Mouse (Mus musculus): Measurements from ENCODE around the gene Olfr978.
"Not testable (repeated sequence)": the region's sequence is repeated elsewhere in the genome, so short reads cannot be mapped to it uniquely, and the experiment has no call there.

The Olfr978 gene

DNA sequence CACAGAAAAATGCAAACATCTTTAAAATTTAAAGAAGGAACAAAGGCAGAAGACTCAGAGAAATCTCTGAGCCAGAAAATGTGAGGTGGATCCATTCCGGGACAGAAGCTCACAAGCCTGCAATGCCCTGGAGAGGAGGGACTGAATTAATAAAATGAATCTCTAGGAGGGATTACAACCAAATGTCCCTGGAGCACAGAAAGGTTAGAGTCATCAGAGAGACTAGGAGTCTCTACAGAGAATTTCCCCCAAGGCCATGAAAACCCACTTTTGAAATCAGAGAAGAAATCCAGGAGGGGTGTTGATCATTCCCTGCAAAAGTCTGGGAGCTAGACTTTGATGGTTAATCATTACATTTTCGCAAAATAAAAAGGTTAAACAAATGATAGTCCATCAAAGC is at the start of gene Olfr978:
Gene Olfr978, plus strand, starts transcription at position 301 of the 400 bp plus-strand sequence.
- DNase-seq (ENCODE audit: low spot score in 2 of 2), result no peak

DNA sequence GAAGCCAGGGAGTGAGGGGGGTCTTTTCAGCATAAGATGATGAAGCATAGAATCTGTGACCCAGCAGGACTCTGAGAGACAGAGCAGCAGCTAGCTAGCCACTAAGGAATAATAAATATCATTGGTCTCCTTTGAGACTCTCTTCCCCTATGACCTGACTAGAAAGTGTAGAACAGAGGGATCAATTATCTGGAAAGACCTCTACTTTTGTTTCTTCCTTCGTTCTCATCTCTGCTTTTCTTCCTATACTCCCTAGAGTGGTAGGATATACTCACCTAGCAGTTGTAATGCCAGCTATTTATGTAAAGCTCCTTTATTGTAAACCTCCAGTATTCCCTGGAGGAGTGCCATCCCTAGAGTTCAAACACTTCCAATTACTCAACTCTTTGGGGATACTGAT is 40.0 kb upstream of the Olfr978 start, which contains the start of gene Olfr975:
Gene Olfr975, minus strand, starts transcription at position 101 of the 400 bp plus-strand sequence.
- DNase-seq (ENCODE audit: low spot score in 2 of 2), result no peak

DNA sequence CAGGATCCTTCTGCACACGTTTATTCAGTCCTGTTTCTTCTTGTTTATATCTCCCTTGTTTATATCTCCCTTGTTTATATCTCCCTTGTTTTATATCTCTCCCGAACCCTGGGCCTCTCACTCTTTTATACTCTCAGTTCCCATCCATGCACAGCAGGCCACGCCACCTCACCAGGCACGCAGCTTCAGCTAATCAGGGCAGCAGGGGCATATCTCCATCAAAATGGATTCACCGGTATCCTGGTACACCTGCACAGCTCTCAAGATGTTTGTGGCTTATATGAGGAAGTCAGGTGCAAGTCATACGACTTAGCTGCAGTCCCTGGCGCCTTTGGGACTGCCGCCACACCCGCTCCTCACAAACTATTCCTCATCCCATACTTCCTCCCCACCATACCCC is 30.9 kb upstream of the Olfr978 start, which contains the start of gene Olfr976:
Gene Olfr976, minus strand, starts transcription at position 101 of the 400 bp plus-strand sequence.
- not testable (repeated sequence) for DNase-seq (ENCODE audit: low spot score in 2 of 2)

DNA sequence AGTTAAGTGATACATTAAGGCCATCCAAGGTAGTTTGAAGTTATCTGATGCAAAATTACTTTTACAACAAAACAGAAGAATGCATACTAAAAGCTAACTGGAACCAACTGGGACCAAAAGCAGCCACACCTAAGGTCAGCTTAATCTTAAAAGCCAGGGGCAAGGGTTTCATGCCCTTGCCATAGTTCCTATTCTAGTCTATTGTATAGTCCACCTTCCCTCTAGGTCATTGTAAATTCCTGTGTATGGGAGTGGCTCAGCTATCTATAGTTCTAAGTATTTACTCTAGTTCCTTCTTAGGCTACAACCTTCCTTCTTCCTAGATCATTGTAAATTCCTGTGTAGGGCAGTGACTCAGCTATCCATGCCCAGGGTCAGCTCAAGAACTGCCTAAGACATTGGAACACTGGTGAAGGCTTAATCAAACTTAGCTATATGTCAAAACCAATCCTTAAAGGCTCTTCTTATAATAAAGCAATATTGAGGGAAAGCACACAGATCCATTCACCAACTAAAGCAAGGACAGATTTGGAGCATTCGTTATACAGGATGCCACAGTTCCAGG is 15.2 kb upstream of the Olfr978 start:
- DNase-seq (ENCODE audit: low spot score in 2 of 2), result not testable (repeated sequence)

DNA sequence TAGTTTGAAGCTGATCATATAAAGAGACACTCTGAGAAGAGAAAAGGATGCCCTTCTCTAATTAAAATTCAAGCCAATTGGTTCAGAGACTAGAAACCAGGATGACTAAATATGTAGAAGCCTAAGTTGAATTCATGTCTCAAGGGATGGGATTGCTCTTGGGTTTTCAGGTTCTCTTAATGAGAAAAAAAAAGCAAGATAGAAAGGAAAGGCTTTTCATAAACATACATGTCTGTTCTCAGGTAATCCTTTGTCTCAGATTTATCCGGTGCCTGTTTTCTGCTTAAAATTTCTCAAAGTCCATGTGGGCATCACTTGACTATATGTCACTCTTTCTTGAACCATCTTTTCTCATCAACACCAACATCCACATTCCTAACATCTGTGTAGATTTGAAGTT is 11.5 kb downstream of the Olfr978 start, which contains the start of gene Olfr979:
Gene Olfr979, minus strand, starts transcription at position 101 of the 400 bp plus-strand sequence.
- DNase-seq (ENCODE audit: low spot score in 2 of 2), result no peak

DNA sequence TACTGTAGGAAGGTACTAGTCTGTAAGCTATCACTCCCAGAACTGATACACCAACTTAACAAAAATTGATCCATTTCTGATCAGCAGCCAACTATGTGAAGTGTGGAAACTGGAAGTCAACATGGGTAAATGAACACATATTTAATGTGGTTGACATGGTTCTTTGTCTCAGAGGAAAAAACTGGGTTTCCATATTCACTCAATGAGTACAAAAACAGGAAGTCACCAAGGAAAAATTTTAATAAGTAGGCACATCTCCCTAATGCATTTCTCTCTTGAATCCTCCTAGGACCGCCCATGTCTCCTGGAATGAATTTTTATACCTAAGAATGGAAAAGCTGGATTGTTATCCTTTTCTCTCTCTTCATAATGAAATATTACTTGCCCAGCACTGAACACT is 17.6 kb downstream of the Olfr978 start, which contains the start of gene Olfr980:
Gene Olfr980, minus strand, starts transcription at position 101 of the 400 bp plus-strand sequence.
- DNase-seq (ENCODE audit: low spot score in 2 of 2), result no peak

DNA sequence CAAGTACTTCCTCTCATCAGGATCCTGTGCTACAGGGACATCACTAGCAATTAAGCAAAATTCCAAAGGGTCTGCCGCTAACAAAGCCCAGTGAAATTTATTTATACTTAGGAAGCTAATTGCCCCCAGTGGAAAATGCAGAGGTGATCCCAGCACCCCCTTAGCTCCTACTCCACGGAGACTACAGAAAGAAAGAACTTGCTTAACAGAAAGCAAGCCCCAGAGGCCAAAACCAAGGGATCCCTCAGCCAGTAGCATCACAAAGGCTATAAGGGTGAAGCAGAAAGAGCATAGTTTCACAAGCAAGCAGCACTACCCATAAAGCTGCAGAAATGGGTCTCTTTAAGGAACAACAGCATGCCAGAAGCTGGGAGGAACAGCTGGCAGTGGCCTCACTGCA is 29.3 kb downstream of the Olfr978 start, which contains the start of gene Olfr981:
Gene Olfr981, plus strand, starts transcription at position 301 of the 400 bp plus-strand sequence.
- no peak for DNase-seq (ENCODE audit: low spot score in 2 of 2)

All from frontal cortex, postnatal 25 days (tissue).